Mouse (Mus musculus): ENCODE results near the gene Btbd11. TPM values are rescaled to one million over a fixed set of nuclear protein-coding genes. Genes with fewer than 3 reads are reported as not detected.

Btbd11 gene
- polyA plus RNA-seq, 1 experiment from 2014 or later: 0.39 TPM

DNA sequence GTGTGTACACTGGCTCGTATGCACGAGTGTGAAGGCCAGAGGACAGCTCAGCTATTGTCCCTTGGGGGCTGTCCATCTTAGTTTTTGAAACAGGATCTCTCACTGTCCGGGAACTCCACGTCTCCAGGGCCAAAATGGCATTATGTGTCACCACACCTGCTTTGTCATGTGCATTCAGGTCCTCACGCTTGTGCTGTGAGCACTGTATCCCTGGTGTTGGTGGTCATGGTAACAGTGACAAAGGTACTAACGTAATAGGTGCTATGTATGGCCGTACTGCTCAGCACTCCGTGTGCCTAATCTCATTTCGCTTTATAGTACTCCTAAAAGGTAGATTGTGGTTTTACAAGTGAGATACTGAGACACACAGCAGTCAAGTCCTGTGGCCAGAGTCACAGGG, 116.0 kb downstream of the Btbd11 start:
- no peak for TF ChIP-seq CTCF (IDR thresholded peaks at IDR 0.05; ENCODE audit: low read depth)
- Histone ChIP-seq H3K4me2 (replicated peaks; ENCODE audit: low read depth) (no peak overlapping the region), H3K9ac (ENCODE audit: low read depth, low read length) (no peak overlapping the region), H3K9me3 (ENCODE audit: control insufficient read depth) (no peaks in the 10 kb centered on the region), H3K36me3 (ENCODE audit: control insufficient read depth, insufficient read depth) (no peaks in the 10 kb centered on the region), H3K27me3 (replicated peaks; ENCODE audit: control insufficient read depth, insufficient read depth, low read length) (no peaks in the 10 kb centered on the region), H3K4me1 (replicated peaks; ENCODE audit: control insufficient read depth, insufficient read depth, low read length) (no peaks in the 10 kb centered on the region), H3K4me3 (ENCODE audit: low read depth, low read length) (no peak overlapping the region), H3K27ac (ENCODE audit: low read depth, low read length) (no peak overlapping the region)
- 63% methylated on average over 9 of the region's 9 CpGs for WGBS
- peak; percentile 71 for ATAC-seq

DNA sequence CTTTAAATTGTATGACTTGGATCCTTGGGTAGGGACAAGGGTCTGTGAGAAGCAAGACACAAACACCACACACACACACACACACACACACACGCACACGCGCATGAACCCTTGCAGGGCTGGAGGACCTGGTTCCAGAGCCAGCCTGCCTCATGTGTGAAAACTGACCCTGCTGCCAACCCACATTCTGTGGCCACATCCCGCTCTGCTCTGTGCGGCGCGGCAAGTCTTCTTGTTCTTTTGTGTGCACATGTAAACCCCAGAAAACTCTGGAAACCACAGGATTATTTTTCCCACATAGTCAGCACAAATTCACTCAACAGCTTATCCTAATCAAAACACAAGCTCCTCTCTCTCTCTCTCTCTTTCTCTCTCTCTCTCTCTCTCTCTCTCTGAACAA, 116.8 kb downstream of the Btbd11 start:
- no peak for TF ChIP-seq CTCF (IDR thresholded peaks at IDR 0.05; ENCODE audit: low read depth)
- 83% methylated on average over 7 of the region's 7 CpGs for WGBS
- no peak overlapping the region for H3K4me2 ChIP-seq (replicated peaks; ENCODE audit: low read depth)
- no peak for ATAC-seq
- no peaks in the 10 kb centered on the region for H3K27me3 ChIP-seq (replicated peaks; ENCODE audit: control insufficient read depth, insufficient read depth, low read length)
- H3K9me3 ChIP-seq (ENCODE audit: control insufficient read depth): no peaks in the 10 kb centered on the region
- H3K9ac ChIP-seq (ENCODE audit: low read depth, low read length): no peak overlapping the region
- no peaks in the 10 kb centered on the region for H3K36me3 ChIP-seq (ENCODE audit: control insufficient read depth, insufficient read depth)
- H3K4me3 ChIP-seq (ENCODE audit: low read depth, low read length): no peak overlapping the region
- H3K27ac ChIP-seq (ENCODE audit: low read depth, low read length): no peak overlapping the region
- no peaks in the 10 kb centered on the region for H3K4me1 ChIP-seq (replicated peaks; ENCODE audit: control insufficient read depth, insufficient read depth, low read length)

DNA sequence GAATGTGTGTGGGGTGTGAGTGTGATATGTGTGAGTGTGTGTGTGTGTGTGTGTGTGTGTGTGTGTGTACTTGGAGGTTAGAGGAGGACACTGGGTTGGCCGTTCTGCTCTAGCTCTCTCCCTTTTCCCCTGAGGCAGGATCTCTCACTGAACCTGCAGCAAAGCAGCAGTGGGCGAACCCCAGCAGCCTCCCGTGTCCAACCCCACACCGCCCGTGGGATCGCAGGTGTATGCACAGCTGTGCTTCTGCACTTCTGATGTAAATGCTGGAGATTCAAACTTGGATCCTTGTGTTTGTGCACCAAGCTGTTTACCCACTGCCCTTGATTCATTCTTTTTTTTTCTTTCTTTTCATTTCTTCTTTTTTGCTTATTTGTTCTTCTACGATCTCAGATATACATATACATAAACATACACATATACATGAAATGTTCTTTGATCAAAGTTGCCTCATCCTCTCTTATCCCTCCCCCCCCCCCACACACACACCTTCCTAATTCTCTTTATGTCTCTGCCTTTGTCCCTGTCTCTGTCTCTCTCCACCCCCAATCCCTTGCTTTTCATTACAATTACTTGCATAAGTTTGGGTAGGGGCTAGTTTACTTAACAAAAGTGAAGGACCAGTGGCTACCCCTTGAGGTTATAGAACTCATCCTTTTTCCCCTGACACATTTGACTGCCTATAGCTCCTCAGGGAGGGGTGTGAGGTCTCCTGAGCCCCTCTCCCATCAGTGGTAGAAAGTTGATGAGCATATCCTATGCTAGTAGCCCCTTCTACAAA, 120.8 kb downstream of the Btbd11 start:
- Histone ChIP-seq H3K4me1 (replicated peaks; ENCODE audit: control insufficient read depth, insufficient read depth, low read length) (no peaks in the 10 kb centered on the region), H3K27ac (ENCODE audit: low read depth, low read length) (no peak overlapping the region), H3K9me3 (ENCODE audit: control insufficient read depth) (no peaks in the 10 kb centered on the region), H3K36me3 (ENCODE audit: control insufficient read depth, insufficient read depth) (no peaks in the 10 kb centered on the region), H3K27me3 (replicated peaks; ENCODE audit: control insufficient read depth, insufficient read depth, low read length) (no peaks in the 10 kb centered on the region), H3K4me2 (replicated peaks; ENCODE audit: low read depth) (no peak overlapping the region), H3K9ac (ENCODE audit: low read depth, low read length) (no peak overlapping the region), H3K4me3 (ENCODE audit: low read depth, low read length) (no peak overlapping the region)
- 80% methylated on average over 7 of the region's 7 CpGs for WGBS
- no peak for TF ChIP-seq CTCF (IDR thresholded peaks at IDR 0.05; ENCODE audit: low read depth)
- ATAC-seq: no peak

DNA sequence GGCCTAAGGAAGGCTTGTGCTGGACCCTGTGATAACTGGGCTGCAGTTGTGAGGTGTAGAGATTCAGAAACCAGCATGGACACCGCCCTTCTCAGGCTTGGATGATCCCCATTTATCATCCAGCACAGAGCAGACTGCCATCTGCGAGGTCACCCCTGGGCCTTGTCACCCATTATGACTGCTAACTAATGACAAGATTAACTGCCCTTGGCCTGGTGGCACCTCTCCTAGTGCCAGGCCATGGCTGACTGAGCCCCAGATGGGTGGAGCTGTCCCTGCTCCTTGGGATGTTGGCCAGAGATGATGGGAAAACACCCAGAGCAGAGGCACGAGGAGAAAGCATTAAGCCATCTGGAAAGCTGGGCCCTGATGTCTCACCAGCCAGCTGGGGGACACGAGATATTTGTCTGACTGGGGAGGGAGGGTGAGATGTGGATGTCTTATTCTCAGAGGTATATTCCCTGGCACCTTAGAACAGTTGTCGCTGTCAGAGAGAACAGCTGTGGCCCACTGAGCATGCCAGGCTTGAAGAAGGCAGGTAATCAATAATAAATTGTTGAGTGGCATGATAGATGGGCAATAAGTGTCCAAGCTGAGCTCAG, 121.7 kb downstream of the Btbd11 start:
- ATAC-seq: no peak
- WGBS: 76% methylated on average over 5 of the region's 5 CpGs
- TF ChIP-seq CTCF (IDR thresholded peaks at IDR 0.05; ENCODE audit: low read depth): no peak
- no peak overlapping the region for H3K4me2 ChIP-seq (replicated peaks; ENCODE audit: low read depth)
- H3K36me3 ChIP-seq (ENCODE audit: control insufficient read depth, insufficient read depth): no peaks in the 10 kb centered on the region
- no peaks in the 10 kb centered on the region for H3K4me1 ChIP-seq (replicated peaks; ENCODE audit: control insufficient read depth, insufficient read depth, low read length)
- no peaks in the 10 kb centered on the region for H3K9me3 ChIP-seq (ENCODE audit: control insufficient read depth)
- H3K27ac ChIP-seq (ENCODE audit: low read depth, low read length): no peak overlapping the region
- H3K9ac ChIP-seq (ENCODE audit: low read depth, low read length): no peak overlapping the region
- no peaks in the 10 kb centered on the region for H3K27me3 ChIP-seq (replicated peaks; ENCODE audit: control insufficient read depth, insufficient read depth, low read length)
- no peak overlapping the region for H3K4me3 ChIP-seq (ENCODE audit: low read depth, low read length)

DNA sequence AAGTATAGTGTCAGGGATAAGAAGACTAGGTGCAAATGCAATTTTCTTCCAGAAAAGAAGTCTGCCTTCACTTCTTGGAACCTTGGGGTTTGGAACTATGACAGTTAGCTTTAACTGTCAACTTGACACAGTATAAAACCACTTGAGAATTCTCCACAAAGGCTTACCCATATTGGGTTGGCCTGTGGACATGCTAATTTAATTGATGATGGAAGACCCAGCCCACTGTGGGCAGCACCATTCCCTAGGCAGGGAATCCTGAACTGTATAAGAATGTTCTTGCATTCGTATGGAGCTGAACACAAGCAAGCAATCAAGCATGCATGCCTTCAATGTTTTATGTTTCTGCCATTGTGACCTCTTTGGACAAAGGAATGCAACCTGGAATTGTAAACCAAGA, 122.4 kb downstream of the Btbd11 start:
- H3K9me3 ChIP-seq (ENCODE audit: control insufficient read depth): no peaks in the 10 kb centered on the region
- no peak overlapping the region for H3K4me2 ChIP-seq (replicated peaks; ENCODE audit: low read depth)
- H3K36me3 ChIP-seq (ENCODE audit: control insufficient read depth, insufficient read depth): no peaks in the 10 kb centered on the region
- WGBS: 88% methylated on average over 1 of the region's 1 CpGs
- no peaks in the 10 kb centered on the region for H3K4me1 ChIP-seq (replicated peaks; ENCODE audit: control insufficient read depth, insufficient read depth, low read length)
- H3K27ac ChIP-seq (ENCODE audit: low read depth, low read length): no peak overlapping the region
- ATAC-seq: no peak
- H3K9ac ChIP-seq (ENCODE audit: low read depth, low read length): no peak overlapping the region
- H3K27me3 ChIP-seq (replicated peaks; ENCODE audit: control insufficient read depth, insufficient read depth, low read length): no peaks in the 10 kb centered on the region
- H3K4me3 ChIP-seq (ENCODE audit: low read depth, low read length): no peak overlapping the region
- TF ChIP-seq CTCF (IDR thresholded peaks at IDR 0.05; ENCODE audit: low read depth): no peak

DNA sequence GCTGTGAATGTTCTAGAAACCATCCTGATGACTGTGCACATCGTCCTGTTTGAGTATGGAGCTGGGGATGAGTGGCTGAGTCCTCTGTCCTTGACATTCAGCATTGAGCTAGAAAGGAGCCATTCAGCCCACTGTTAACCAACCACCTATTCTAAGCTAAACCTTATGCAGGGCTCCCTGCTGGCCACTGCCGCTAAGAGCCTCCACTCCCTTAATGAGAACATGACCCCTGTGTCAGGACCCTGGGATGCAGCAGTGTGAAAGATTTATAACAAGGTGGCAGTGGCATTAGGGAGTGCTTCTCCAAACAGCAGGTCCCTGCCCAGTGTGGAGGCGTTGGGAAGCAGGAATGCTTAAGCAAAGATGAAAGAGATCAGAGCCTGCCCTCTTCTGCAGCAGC, 123.7 kb downstream of the Btbd11 start:
- ATAC-seq: no peak
- Histone ChIP-seq H3K27me3 (replicated peaks; ENCODE audit: control insufficient read depth, insufficient read depth, low read length) (no peaks in the 10 kb centered on the region), H3K4me3 (ENCODE audit: low read depth, low read length) (no peak overlapping the region), H3K9ac (ENCODE audit: low read depth, low read length) (no peak overlapping the region), H3K27ac (ENCODE audit: low read depth, low read length) (no peak overlapping the region), H3K4me2 (replicated peaks; ENCODE audit: low read depth) (no peak overlapping the region), H3K36me3 (ENCODE audit: control insufficient read depth, insufficient read depth) (no peaks in the 10 kb centered on the region), H3K4me1 (replicated peaks; ENCODE audit: control insufficient read depth, insufficient read depth, low read length) (no peaks in the 10 kb centered on the region), H3K9me3 (ENCODE audit: control insufficient read depth) (no peaks in the 10 kb centered on the region)
- TF ChIP-seq CTCF (IDR thresholded peaks at IDR 0.05; ENCODE audit: low read depth): no peak
- 9% methylated on average over 3 of the region's 3 CpGs for WGBS
